Mouse (Mus musculus): ENCODE results near the gene Fyn. TPM values are rescaled to one million over a fixed set of nuclear protein-coding genes. Genes with fewer than 3 reads are reported as not detected.

The Fyn gene
- total RNA-seq (2023): 53.8 to 63.9 TPM (median 54.8 TPM) in 4 replicates

GRCm38 (mm10) chr10:39368572-39369135 lies at the start of gene Fyn:
Gene Fyn (plus strand): TSS chr10:39368855.

GRCm38 (mm10) chr10:39612633-39612988 lies 244.0 kb downstream of the Fyn start, which contains the start of gene Traf3ip2:
Gene Traf3ip2 (plus strand): TSS chr10:39612934.

Other genes starting within 250 kb of the Fyn start
- 0.35 to 1.3 TPM in 2 of 4 replicates, not detected in the others for gene Fam229b, start 234.9 kb upstream of the Fyn start, total RNA-seq (2023)
- 5.4 to 7.9 TPM (median 7.2 TPM) in 4 replicates for gene Tube1, start 234.9 kb upstream of the Fyn start, total RNA-seq (2023)
- 0.69 to 0.70 TPM in 2 of 4 replicates, not detected in the others for gene Ccn6, start 205.1 kb upstream of the Fyn start, total RNA-seq (2023)
- gene Traf3ip2, start 244.1 kb downstream of the Fyn start, total RNA-seq (2023): 99.9 to 131 TPM (median 104 TPM) in 4 replicates

All from B cell, adult 62 days (primary cell).